Mouse (Mus musculus) heart, embryonic 14.5 days (tissue): ENCODE data around the gene Pou2f1. TPM values are rescaled to one million over a fixed set of nuclear protein-coding genes. Genes with fewer than 3 reads are reported as not detected.

Experiments used
- ATAC-seq: fragments of 200-750 bp; cut with Nextera tagmentation; 2 replicates; pipeline ENCODE4 v1.8.0; 2017; ENCODE audit warnings: low read depth, moderate TSS enrichment; ENCODE audit not compliant: insufficient number of reproducible peaks, insufficient read depth, low FRiP score
- H3K27ac ChIP-seq, 2 experiments: fragments of 200-500 bp in 1 of 2; fragments of 300-500 bp in 1 of 2; sonication (generic) in 1 of 2; replicated peaks in 1 of 2; 2 replicates each; pipeline ENCODE4 v1.5.1; 2012 to 2014; ENCODE audit warnings: low read depth in 2 of 2, low read length in 2 of 2, control low read depth in 1 of 2, mild to moderate bottlenecking in 1 of 2, mixed read lengths in 1 of 2; ENCODE audit not compliant: control insufficient read depth in 1 of 2, insufficient read depth in 1 of 2
- H3K27me3 ChIP-seq: fragments of 300-500 bp; sonication (generic); 2 replicates; pipeline ENCODE4 v1.6.1; 2014; ENCODE audit warnings: mild to moderate bottlenecking, low read length, control low read depth; ENCODE audit not compliant: control insufficient read depth, insufficient read depth
- H3K36me3 ChIP-seq: fragments of 300-500 bp; sonication (generic); 2 replicates; pipeline ENCODE4 v1.6.1; 2014; ENCODE audit warnings: mild to moderate bottlenecking, control low read depth, low read length, mixed read lengths; ENCODE audit not compliant: control insufficient read depth, insufficient read depth
- H3K4me1 ChIP-seq, 2 experiments: fragments of 200-500 bp in 1 of 2; fragments of 300-500 bp in 1 of 2; sonication (generic) in 1 of 2; 2 replicates each; pipeline ENCODE4 v1.6.1; 2012 to 2014; ENCODE audit warnings: low read length in 2 of 2, control low read depth in 1 of 2, mixed read lengths in 1 of 2; ENCODE audit not compliant: control insufficient read depth in 2 of 2, insufficient read depth in 2 of 2
- H3K4me2 ChIP-seq: fragments of 300-500 bp; sonication (generic); 2 replicates; pipeline ENCODE4 v1.6.1; 2014; ENCODE audit warnings: mild to moderate bottlenecking, low read length
- H3K4me3 ChIP-seq, 2 experiments: fragments of 200-500 bp in 1 of 2; fragments of 300-500 bp in 1 of 2; sonication (generic) in 1 of 2; 2 replicates each; pipeline ENCODE4 v1.5.1; 2012 to 2014; ENCODE audit warnings: low read length in 2 of 2, mild to moderate bottlenecking in 2 of 2, control low read depth in 1 of 2, low read depth in 1 of 2, moderate library complexity in 1 of 2; ENCODE audit not compliant: control insufficient read depth in 1 of 2, insufficient read depth in 1 of 2
- H3K9ac ChIP-seq: fragments of 300-500 bp; sonication (generic); 2 replicates; pipeline ENCODE4 v1.6.1; 2014; ENCODE audit warnings: mild to moderate bottlenecking, low read length
- H3K9me3 ChIP-seq: fragments of 300-500 bp; sonication (generic); 2 replicates; pipeline ENCODE4 v1.6.1; 2016; ENCODE audit warnings: low read length, control low read depth; ENCODE audit not compliant: control insufficient read depth
- WGBS: fragments of 180-500 bp; shearing (Covaris S2); extraction: QIAGEN DNeasy Blood & Tissue Kit; methylation state at CpG from one replicate; pipeline ENCODE4 v1.1.7; 2014; 5-methylcytosine and 5-hydroxymethylcytosine counted together
- polyA plus RNA-seq: library from polyadenylated mRNA; unstranded; fragments of >200 nt; fragmentation: Nextera tagmentation; extraction: Ambion mirVana; gene quantifications from 2 replicates; pipeline ENCODE4 v1.2.1, GENCODE M21; 2014

Pou2f1 gene
- polyA plus RNA-seq, 1 experiment from 2014 or later: 12.1 TPM

DNA sequence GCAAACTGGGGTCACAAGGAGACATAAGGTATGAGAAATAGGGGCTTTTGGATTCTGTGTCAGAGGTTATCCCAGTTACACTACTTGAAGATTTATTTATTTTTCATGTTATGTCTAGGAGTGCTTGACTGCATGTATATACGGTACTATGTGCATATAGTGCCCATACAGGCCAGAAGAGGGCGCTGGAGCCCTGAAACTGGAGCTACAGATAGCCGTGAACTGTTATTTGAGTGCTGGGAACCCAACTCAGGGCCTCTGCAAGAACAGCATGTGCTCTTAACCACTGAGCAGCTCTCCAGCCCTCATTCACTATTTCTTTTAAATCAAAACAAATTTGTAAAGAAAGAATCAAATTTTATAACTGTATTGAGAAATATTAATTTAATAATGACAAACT, 81.5 kb downstream of the Pou2f1 start:
- H3K4me3 ChIP-seq: no peak overlapping the region
- H3K9ac ChIP-seq: no peak overlapping the region
- no peak overlapping the region for H3K27ac ChIP-seq
- peaks cover 9% of the 10 kb centered on the region; the same call in 1 of the 2 replicates for H3K9me3 ChIP-seq
- ATAC-seq: no peak
- H3K27me3 ChIP-seq: no peaks in the 10 kb centered on the region
- 69% methylated on average over 3 of the region's 3 CpGs for WGBS
- H3K36me3 ChIP-seq: peaks cover 8% of the 10 kb centered on the region
- peaks cover 0 to 2% of the 10 kb centered on the region in 2 experiments; a peak in 1 of 4 replicates for H3K4me1 ChIP-seq
- H3K4me2 ChIP-seq: no peak overlapping the region

DNA sequence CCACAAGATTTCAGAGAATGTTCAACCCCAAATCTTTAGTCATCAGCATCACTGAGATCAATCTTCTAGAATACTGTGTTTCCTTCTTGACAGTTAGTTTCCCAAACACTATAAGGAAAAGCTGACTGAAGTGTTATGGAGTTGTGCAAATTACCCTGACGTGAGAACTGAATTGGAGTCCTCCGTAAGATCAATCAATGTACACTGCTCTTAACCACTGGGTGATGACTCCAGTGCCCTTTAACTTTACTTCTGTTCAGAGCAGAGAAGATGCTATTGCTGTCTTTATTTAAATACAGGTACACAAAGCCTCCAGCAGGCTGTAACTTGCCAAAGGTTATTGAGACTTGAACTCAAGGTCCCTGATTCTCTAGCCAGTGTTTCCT, 88.1 kb downstream of the Pou2f1 start:
- H3K4me1 ChIP-seq: no peaks in the 10 kb centered on the region
- H3K9ac ChIP-seq: no peak overlapping the region
- peaks cover 7% of the 10 kb centered on the region; the same call in 1 of the 2 replicates for H3K9me3 ChIP-seq
- H3K27me3 ChIP-seq: no peaks in the 10 kb centered on the region
- 92% methylated on average over 2 of the region's 2 CpGs for WGBS
- H3K36me3 ChIP-seq: peaks cover 20% of the 10 kb centered on the region
- no peak for ATAC-seq
- no peak overlapping the region for H3K27ac ChIP-seq
- no peak overlapping the region for H3K4me2 ChIP-seq
- no peak overlapping the region for H3K4me3 ChIP-seq

DNA sequence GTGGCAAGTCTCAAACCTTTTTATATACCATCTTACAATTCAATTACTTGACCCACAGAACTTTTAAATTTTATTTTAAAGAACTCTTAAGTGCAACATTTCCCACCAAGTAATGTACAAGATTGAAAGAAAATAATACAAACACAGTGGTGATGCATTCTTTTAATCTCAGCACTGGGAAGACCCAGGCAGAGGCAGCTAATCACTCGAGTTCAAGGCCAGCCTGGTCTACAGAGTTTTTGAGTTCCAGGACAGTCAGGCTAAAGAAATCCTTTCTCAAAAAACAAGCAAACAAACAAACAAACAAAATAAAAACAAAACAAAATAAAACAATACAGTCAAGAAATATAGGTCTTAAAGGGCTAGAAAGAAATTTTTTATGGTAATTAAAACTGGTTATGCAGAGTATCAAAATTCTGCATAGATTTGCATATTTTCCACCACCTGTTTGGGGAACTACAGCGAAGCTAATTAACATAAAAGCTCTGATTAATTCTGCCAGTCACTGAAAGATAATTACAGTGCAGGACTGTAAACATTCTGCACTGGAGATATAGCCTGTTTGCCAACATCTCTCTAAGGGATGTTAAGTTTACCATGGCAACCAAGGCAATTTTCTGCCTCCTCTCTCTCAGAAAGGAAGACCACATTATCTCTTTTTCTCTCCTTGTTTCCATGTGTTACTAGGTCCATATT, 88.6 kb downstream of the Pou2f1 start:
- H3K4me1 ChIP-seq: no peaks in the 10 kb centered on the region
- H3K4me2 ChIP-seq: no peak overlapping the region
- no peak overlapping the region for H3K27ac ChIP-seq
- H3K36me3 ChIP-seq: peaks cover 23% of the 10 kb centered on the region
- H3K4me3 ChIP-seq: no peak overlapping the region
- 86% methylated on average over 2 of the region's 2 CpGs for WGBS
- ATAC-seq: no peak
- peaks cover 7% of the 10 kb centered on the region; the same call in 1 of the 2 replicates for H3K9me3 ChIP-seq
- H3K27me3 ChIP-seq: no peaks in the 10 kb centered on the region
- H3K9ac ChIP-seq: no peak overlapping the region

DNA sequence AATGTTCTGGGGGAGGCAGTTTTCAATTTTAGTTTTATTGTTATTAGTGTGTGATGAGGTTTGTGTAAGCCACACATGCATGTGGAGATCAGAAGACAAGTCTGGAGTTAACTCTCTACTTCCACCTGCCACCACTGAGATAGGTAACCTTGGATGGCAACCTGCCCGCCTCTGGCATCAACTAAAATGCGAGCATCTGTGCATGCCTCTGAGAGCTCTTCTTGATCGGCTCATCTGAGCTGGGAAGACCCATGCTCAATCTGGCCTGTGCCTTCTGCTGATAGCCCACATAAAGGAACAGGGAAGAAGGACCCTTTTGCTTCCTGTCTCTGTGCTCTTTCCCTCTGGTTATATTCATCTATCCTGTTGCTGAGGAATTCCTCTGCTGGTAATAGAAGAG, 93.0 kb downstream of the Pou2f1 start:
- Histone ChIP-seq H3K4me1 (no peaks in the 10 kb centered on the region), H3K9ac (no peak overlapping the region), H3K27ac (no peak overlapping the region), H3K36me3 (peaks cover 45% of the 10 kb centered on the region), H3K4me3 (no peak overlapping the region), H3K9me3 (no peaks in the 10 kb centered on the region), H3K4me2 (no peak overlapping the region), H3K27me3 (no peaks in the 10 kb centered on the region)
- ATAC-seq: no peak
- 90% methylated on average over 3 of the region's 3 CpGs for WGBS

DNA sequence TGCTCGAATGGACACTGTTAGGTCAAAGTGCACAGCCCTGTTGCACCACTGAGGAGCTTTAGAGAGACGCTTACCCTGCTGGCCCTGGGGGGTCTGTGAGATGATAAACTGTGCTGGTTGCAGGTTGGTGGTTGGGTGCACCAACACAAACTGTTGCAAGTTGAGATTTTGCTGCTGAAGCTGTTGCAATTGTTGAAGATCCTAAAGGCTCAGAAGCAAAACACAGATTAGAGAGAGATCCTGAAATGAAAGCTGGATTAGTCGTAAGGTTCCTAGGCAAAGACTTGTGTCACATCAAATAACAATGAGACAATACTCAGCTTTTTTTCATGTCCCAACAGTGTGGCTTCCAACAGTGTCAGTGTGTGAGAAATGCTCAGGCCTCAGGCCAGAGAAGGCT, 93.7 kb downstream of the Pou2f1 start:
- no peak overlapping the region for H3K4me3 ChIP-seq
- H3K9me3 ChIP-seq: no peaks in the 10 kb centered on the region
- no peak for ATAC-seq
- no peaks in the 10 kb centered on the region for H3K27me3 ChIP-seq
- no peak overlapping the region for H3K9ac ChIP-seq
- H3K36me3 ChIP-seq: peaks cover 47% of the 10 kb centered on the region
- H3K4me2 ChIP-seq: no peak overlapping the region
- 87% methylated on average over 3 of the region's 3 CpGs for WGBS
- H3K4me1 ChIP-seq: no peaks in the 10 kb centered on the region
- no peak overlapping the region for H3K27ac ChIP-seq

DNA sequence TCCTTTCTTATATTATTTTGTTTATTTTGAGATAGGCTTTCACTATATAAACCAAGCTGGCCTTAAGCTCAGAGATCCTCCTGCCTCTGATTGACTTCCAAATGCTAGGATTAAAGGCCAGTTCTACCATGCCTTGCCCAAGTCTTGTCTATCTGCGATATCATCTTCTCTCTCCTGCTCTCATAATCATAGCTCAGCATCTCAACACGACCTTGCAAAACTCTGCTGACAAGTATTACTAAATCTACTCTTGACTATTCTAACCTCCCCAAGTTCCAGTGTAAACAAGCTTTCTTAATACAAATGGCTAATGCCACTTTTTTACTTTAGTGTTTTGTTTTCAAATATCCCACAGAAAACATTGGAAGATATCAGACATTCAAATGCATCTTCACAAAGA, 94.3 kb downstream of the Pou2f1 start:
- Histone ChIP-seq H3K9me3 (no peaks in the 10 kb centered on the region), H3K4me1 (no peaks in the 10 kb centered on the region), H3K36me3 (peaks cover 52% of the 10 kb centered on the region), H3K4me3 (no peak overlapping the region), H3K9ac (no peak overlapping the region), H3K4me2 (no peak overlapping the region), H3K27me3 (no peaks in the 10 kb centered on the region), H3K27ac (no peak overlapping the region)
- ATAC-seq: no peak
- 93% methylated on average over 2 of the region's 2 CpGs for WGBS

DNA sequence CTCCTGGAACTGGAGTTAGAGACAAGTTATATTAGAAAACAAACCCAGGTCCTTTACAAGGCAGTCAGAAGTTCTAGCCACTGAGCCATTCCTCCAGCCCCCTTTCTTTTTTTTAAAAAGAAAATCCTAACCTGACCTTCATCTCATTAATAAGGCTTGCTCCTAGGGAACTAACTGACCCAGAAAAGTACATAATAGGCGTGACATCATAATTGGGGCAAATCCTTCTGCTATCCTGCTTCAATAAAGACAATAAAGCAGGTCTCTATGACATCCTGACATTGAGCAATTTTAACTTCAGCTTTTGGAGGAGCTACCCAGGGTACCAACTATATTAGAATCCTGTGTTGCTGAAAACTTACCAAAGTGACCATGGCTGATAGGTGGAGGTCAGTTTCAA, 98.9 kb downstream of the Pou2f1 start:
- no peak overlapping the region for H3K27ac ChIP-seq
- H3K4me2 ChIP-seq: no peak overlapping the region
- 90% methylated on average over 1 of the region's 1 CpGs for WGBS
- ATAC-seq: no peak
- no peaks in the 10 kb centered on the region for H3K4me1 ChIP-seq
- no peak overlapping the region for H3K4me3 ChIP-seq
- peaks cover 57% of the 10 kb centered on the region for H3K36me3 ChIP-seq
- no peaks in the 10 kb centered on the region for H3K9me3 ChIP-seq
- H3K9ac ChIP-seq: no peak overlapping the region
- no peaks in the 10 kb centered on the region for H3K27me3 ChIP-seq

DNA sequence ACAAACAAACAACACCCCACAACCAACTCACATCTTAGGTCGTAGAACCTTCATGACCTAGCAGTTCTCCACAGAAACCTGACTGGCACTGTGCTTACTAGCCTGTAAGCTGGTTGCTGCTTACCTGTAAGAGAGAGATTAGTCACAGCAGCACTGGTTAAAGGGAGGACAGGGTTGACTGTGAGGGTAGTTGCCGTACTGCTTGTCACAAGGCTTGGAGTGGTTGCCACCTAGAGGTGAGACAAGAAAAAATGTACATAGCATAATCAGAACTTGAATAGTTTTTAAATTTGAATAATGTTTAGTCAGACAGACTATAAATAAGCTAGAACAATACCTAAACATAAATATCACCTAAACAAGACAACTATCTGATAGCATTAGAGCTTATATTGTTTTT, 110.8 kb downstream of the Pou2f1 start:
- no peak overlapping the region for H3K4me3 ChIP-seq
- no peaks in the 10 kb centered on the region for H3K27me3 ChIP-seq
- H3K9me3 ChIP-seq: no peaks in the 10 kb centered on the region
- 87% methylated on average over 2 of the region's 2 CpGs for WGBS
- H3K27ac ChIP-seq: no peak overlapping the region
- H3K9ac ChIP-seq: no peak overlapping the region
- no peaks in the 10 kb centered on the region for H3K4me1 ChIP-seq
- peaks cover 58% of the 10 kb centered on the region for H3K36me3 ChIP-seq
- no peak overlapping the region for H3K4me2 ChIP-seq
- ATAC-seq: no peak
